Mouse (Mus musculus): ENCODE data around the gene Ccdc6. TPM values are rescaled to one million over a fixed set of nuclear protein-coding genes. Genes with fewer than 3 reads are reported as not detected.

Gene Ccdc6
- polyA plus RNA-seq, 1 experiment from 2014 or later, result 13.5 TPM

GRCm38 (mm10) chr10:70151171-70151570, 54.2 kb downstream of the Ccdc6 start:
- WGBS, result 86% methylated on average over 10 of the region's 10 CpGs
- H3K4me2 ChIP-seq (replicated peaks), result no peak overlapping the region
- H3K9ac ChIP-seq, result no peak overlapping the region
- peaks cover 44% of the 10 kb centered on the region for H3K4me1 ChIP-seq
- no peak for ATAC-seq (ENCODE audit: insufficient number of reproducible peaks, low FRiP score, low TSS enrichment, low read depth)
- no peak overlapping the region for H3K4me3 ChIP-seq (replicated peaks)
- no peak overlapping the region for H3K27ac ChIP-seq (replicated peaks)
- no peaks in the 10 kb centered on the region for H3K27me3 ChIP-seq
- peaks cover 30% of the 10 kb centered on the region for H3K36me3 ChIP-seq
- no peaks in the 10 kb centered on the region for H3K9me3 ChIP-seq (replicated peaks)

- 18% methylated on average over 12 of the region's 12 CpGs for WGBS
- peaks cover 40% of the 10 kb centered on the region for H3K4me1 ChIP-seq
- H3K9ac ChIP-seq, result no peak overlapping the region
- H3K4me2 ChIP-seq (replicated peaks), result no peak overlapping the region
- H3K27me3 ChIP-seq, result no peaks in the 10 kb centered on the region
- H3K4me3 ChIP-seq (replicated peaks), result no peak overlapping the region
- no peak for ATAC-seq (ENCODE audit: insufficient number of reproducible peaks, low FRiP score, low TSS enrichment, low read depth)
- no peaks in the 10 kb centered on the region for H3K9me3 ChIP-seq (replicated peaks)
- H3K27ac ChIP-seq (replicated peaks), result 0 out of 2 replicates have a peak overlapping the region, but pooled peaks have one; percentile 34
- H3K36me3 ChIP-seq, result peaks cover 35% of the 10 kb centered on the region
Measured at GRCm38 (mm10) chr10:70152190-70152743, 55.3 kb downstream of the Ccdc6 start.

GRCm38 (mm10) chr10:70153810-70154209, 56.9 kb downstream of the Ccdc6 start:
- ATAC-seq (ENCODE audit: insufficient number of reproducible peaks, low FRiP score, low TSS enrichment, low read depth), result no peak
- H3K27me3 ChIP-seq, result no peaks in the 10 kb centered on the region
- no peaks in the 10 kb centered on the region for H3K9me3 ChIP-seq (replicated peaks)
- peaks cover 33% of the 10 kb centered on the region for H3K36me3 ChIP-seq
- H3K27ac ChIP-seq (replicated peaks), result no peak overlapping the region
- no peak overlapping the region for H3K4me2 ChIP-seq (replicated peaks)
- no peak overlapping the region for H3K9ac ChIP-seq
- peaks cover 32% of the 10 kb centered on the region for H3K4me1 ChIP-seq
- WGBS, result 84% methylated on average over 16 of the region's 16 CpGs
- H3K4me3 ChIP-seq (replicated peaks), result no peak overlapping the region

- ATAC-seq (ENCODE audit: insufficient number of reproducible peaks, low FRiP score, low TSS enrichment, low read depth), result no peak
- Histone ChIP-seq H3K27me3 (no peaks in the 10 kb centered on the region), H3K36me3 (peaks cover 29% of the 10 kb centered on the region), H3K4me2 (replicated peaks) (no peak overlapping the region), H3K27ac (replicated peaks) (no peak overlapping the region), H3K4me1 (peaks cover 11% of the 10 kb centered on the region), H3K9ac (no peak overlapping the region), H3K4me3 (replicated peaks) (no peak overlapping the region), H3K9me3 (replicated peaks) (no peaks in the 10 kb centered on the region)
- WGBS, result 75% methylated on average over 3 of the region's 3 CpGs
Measured at GRCm38 (mm10) chr10:70156431-70157165, 59.7 kb downstream of the Ccdc6 start.

GRCm38 (mm10) chr10:70159651-70160320, 62.9 kb downstream of the Ccdc6 start:
- Histone ChIP-seq H3K36me3 (peaks cover 25% of the 10 kb centered on the region), H3K4me3 (replicated peaks) (no peak overlapping the region), H3K27me3 (no peaks in the 10 kb centered on the region), H3K27ac (replicated peaks) (no peak overlapping the region), H3K4me1 (peaks cover 8% of the 10 kb centered on the region), H3K9ac (no peak overlapping the region), H3K4me2 (replicated peaks) (no peak overlapping the region), H3K9me3 (replicated peaks) (no peaks in the 10 kb centered on the region)
- 74% methylated on average over 12 of the region's 12 CpGs for WGBS
- no peak for ATAC-seq (ENCODE audit: insufficient number of reproducible peaks, low FRiP score, low TSS enrichment, low read depth)

- Histone ChIP-seq H3K27ac (replicated peaks) (no peak overlapping the region), H3K9ac (no peak overlapping the region), H3K4me1 (peaks cover 11% of the 10 kb centered on the region), H3K36me3 (peaks cover 16% of the 10 kb centered on the region; the same call in 1 of the 2 replicates), H3K4me3 (replicated peaks) (no peak overlapping the region), H3K4me2 (replicated peaks) (no peak overlapping the region), H3K27me3 (no peaks in the 10 kb centered on the region), H3K9me3 (replicated peaks) (no peaks in the 10 kb centered on the region)
- no peak for ATAC-seq (ENCODE audit: insufficient number of reproducible peaks, low FRiP score, low TSS enrichment, low read depth)
- 89% methylated on average over 12 of the region's 12 CpGs for WGBS
Measured at GRCm38 (mm10) chr10:70160811-70161210, 63.9 kb downstream of the Ccdc6 start.

GRCm38 (mm10) chr10:70161504-70161903, 64.6 kb downstream of the Ccdc6 start:
- H3K9ac ChIP-seq, result no peak overlapping the region
- H3K4me2 ChIP-seq (replicated peaks), result no peak overlapping the region
- peaks cover 9% of the 10 kb centered on the region; the same call in 1 of the 2 replicates for H3K36me3 ChIP-seq
- H3K4me3 ChIP-seq (replicated peaks), result no peak overlapping the region
- H3K9me3 ChIP-seq (replicated peaks), result no peaks in the 10 kb centered on the region
- peaks cover 11% of the 10 kb centered on the region for H3K4me1 ChIP-seq
- no peaks in the 10 kb centered on the region for H3K27me3 ChIP-seq
- WGBS, result 78% methylated on average over 14 of the region's 14 CpGs
- H3K27ac ChIP-seq (replicated peaks), result no peak overlapping the region
- no peak for ATAC-seq (ENCODE audit: insufficient number of reproducible peaks, low FRiP score, low TSS enrichment, low read depth)

GRCm38 (mm10) chr10:70163681-70164080, 66.8 kb downstream of the Ccdc6 start:
- Histone ChIP-seq H3K9me3 (replicated peaks) (no peaks in the 10 kb centered on the region), H3K4me2 (replicated peaks) (no peak overlapping the region), H3K36me3 (peaks cover 8% of the 10 kb centered on the region; the same call in 1 of the 2 replicates), H3K27me3 (no peaks in the 10 kb centered on the region), H3K27ac (replicated peaks) (no peak overlapping the region), H3K4me3 (replicated peaks) (no peak overlapping the region), H3K4me1 (peaks cover 17% of the 10 kb centered on the region), H3K9ac (no peak overlapping the region)
- WGBS, result 16% methylated on average over 5 of the region's 5 CpGs
- ATAC-seq (ENCODE audit: insufficient number of reproducible peaks, low FRiP score, low TSS enrichment, low read depth), result no peak

GRCm38 (mm10) chr10:70165877-70166276, 69.0 kb downstream of the Ccdc6 start:
- Histone ChIP-seq H3K36me3 (peaks cover 17% of the 10 kb centered on the region; the same call in 1 of the 2 replicates), H3K9ac (no peak overlapping the region), H3K27ac (replicated peaks) (no peak overlapping the region), H3K27me3 (no peaks in the 10 kb centered on the region), H3K4me2 (replicated peaks) (no peak overlapping the region), H3K4me1 (peaks cover 22% of the 10 kb centered on the region), H3K4me3 (replicated peaks) (no peak overlapping the region), H3K9me3 (replicated peaks) (no peaks in the 10 kb centered on the region)
- ATAC-seq (ENCODE audit: insufficient number of reproducible peaks, low FRiP score, low TSS enrichment, low read depth), result no peak
- 66% methylated on average over 6 of the region's 6 CpGs for WGBS

- no peaks in the 10 kb centered on the region for H3K9me3 ChIP-seq (replicated peaks)
- 96% methylated on average over 5 of the region's 5 CpGs for WGBS
- no peak overlapping the region for H3K9ac ChIP-seq
- H3K4me1 ChIP-seq, result peaks cover 22% of the 10 kb centered on the region
- H3K36me3 ChIP-seq, result peaks cover 22% of the 10 kb centered on the region; the same call in 1 of the 2 replicates
- no peak overlapping the region for H3K4me2 ChIP-seq (replicated peaks)
- no peak for ATAC-seq (ENCODE audit: insufficient number of reproducible peaks, low FRiP score, low TSS enrichment, low read depth)
- H3K27ac ChIP-seq (replicated peaks), result no peak overlapping the region
- no peak overlapping the region for H3K4me3 ChIP-seq (replicated peaks)
- no peaks in the 10 kb centered on the region for H3K27me3 ChIP-seq
Measured at GRCm38 (mm10) chr10:70166427-70166826, 69.5 kb downstream of the Ccdc6 start.

- no peak overlapping the region for H3K9ac ChIP-seq
- WGBS, result 69% methylated on average over 11 of the region's 11 CpGs
- H3K9me3 ChIP-seq (replicated peaks), result no peaks in the 10 kb centered on the region
- H3K4me2 ChIP-seq (replicated peaks), result no peak overlapping the region
- peaks cover 22% of the 10 kb centered on the region for H3K4me1 ChIP-seq
- no peak for ATAC-seq (ENCODE audit: insufficient number of reproducible peaks, low FRiP score, low TSS enrichment, low read depth)
- H3K27ac ChIP-seq (replicated peaks), result no peak overlapping the region
- H3K36me3 ChIP-seq, result peaks cover 28% of the 10 kb centered on the region; the same call in 1 of the 2 replicates
- H3K4me3 ChIP-seq (replicated peaks), result no peak overlapping the region
- H3K27me3 ChIP-seq, result no peaks in the 10 kb centered on the region
Measured at GRCm38 (mm10) chr10:70167625-70168024, 70.7 kb downstream of the Ccdc6 start.
